Mouse (Mus musculus) limb, embryonic 12.5 days (tissue): ENCODE measurements at regions not wholly inside any gene's neighbourhood (a gene's known extent, or its start where the extent isn't known, plus 50 kb on each side); places are given as distances from the start of the nearest gene placed in this dataset.
A peak's percentile ranks its signal among the peaks of the same experiment; 100 is the strongest.

ENCODE experiments used
- ATAC-seq: fragments of 200-750 bp; cut with Nextera tagmentation; 2 replicates; pipeline ENCODE4 v1.8.0; 2017; ENCODE audit warnings: low read depth, moderate TSS enrichment; ENCODE audit not compliant: insufficient number of reproducible peaks, insufficient read depth, low FRiP score, low TSS enrichment
- H3K27ac ChIP-seq: fragments of 300-500 bp; sonication (generic); 2 replicates; pipeline ENCODE4 v1.5.1; 2016; ENCODE audit warnings: mild to moderate bottlenecking, moderate library complexity
- H3K27me3 ChIP-seq: fragments of 300-500 bp; sonication (generic); 2 replicates; pipeline ENCODE4 v1.6.1; 2016; ENCODE audit warnings: mild to moderate bottlenecking, moderate library complexity
- H3K36me3 ChIP-seq: fragments of 300-500 bp; sonication (generic); 2 replicates; pipeline ENCODE4 v1.6.1; 2016; ENCODE audit warnings: mild to moderate bottlenecking, moderate library complexity
- H3K4me1 ChIP-seq: fragments of 300-500 bp; sonication (generic); replicated peaks from 2 replicates; pipeline ENCODE4 v1.6.1; 2016
- H3K4me2 ChIP-seq: fragments of 300-500 bp; sonication (generic); 2 replicates; pipeline ENCODE4 v1.6.1; 2016; ENCODE audit warnings: mild to moderate bottlenecking, moderate library complexity
- H3K4me3 ChIP-seq: fragments of 300-500 bp; sonication (generic); replicated peaks from 2 replicates; pipeline ENCODE4 v1.5.1; 2016; ENCODE audit warnings: mild to moderate bottlenecking
- H3K9ac ChIP-seq: fragments of 300-500 bp; sonication (generic); replicated peaks from 2 replicates; pipeline ENCODE4 v1.6.1; 2016; ENCODE audit warnings: mild to moderate bottlenecking, moderate library complexity
- H3K9me3 ChIP-seq: fragments of 300-500 bp; sonication (generic); 2 replicates; pipeline ENCODE4 v1.6.1; 2016; ENCODE audit warnings: mild to moderate bottlenecking, moderate library complexity
- WGBS: fragments of 180-500 bp; shearing (Covaris S2); methylation state at CpG from one replicate; pipeline ENCODE4 v1.1.7; 2016; 5-methylcytosine and 5-hydroxymethylcytosine counted together

GRCm38 (mm10) chr3:102311482-102312225, 107.2 kb upstream of the Vangl1 start:
- Histone ChIP-seq H3K9ac (no peak overlapping the region), H3K4me2 (no peak overlapping the region), H3K4me3 (no peak overlapping the region), H3K27ac (no peak overlapping the region), H3K9me3 (no peaks in the 10 kb centered on the region), H3K4me1 (0 out of 2 replicates have a peak, but pooled peaks cover 4% of the 10 kb centered on the region), H3K36me3 (no peaks in the 10 kb centered on the region), H3K27me3 (no peaks in the 10 kb centered on the region)
- WGBS: 71% methylated on average over 15 of the region's 15 CpGs
- no peak for ATAC-seq

DNA sequence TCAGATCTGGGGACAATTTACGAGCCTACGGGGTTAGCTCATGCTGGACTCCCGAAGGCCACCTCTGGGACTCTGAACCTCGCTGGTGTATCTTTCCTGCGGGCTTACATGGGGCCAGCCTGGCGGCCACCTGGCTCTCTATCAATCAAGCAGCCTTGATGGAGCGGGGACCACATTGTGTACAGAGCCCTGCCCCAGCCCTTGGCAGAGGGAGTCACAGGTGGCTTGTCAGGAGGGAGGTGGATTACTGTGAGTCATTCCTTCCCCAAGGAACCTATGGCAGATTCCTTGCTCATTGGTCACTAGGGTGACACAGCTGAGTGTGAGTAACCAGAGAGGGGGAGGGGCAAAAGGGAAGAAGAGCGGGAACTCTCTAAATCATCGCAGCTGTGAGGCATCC, 105.8 kb upstream of the Vangl1 start:
- peak; percentile 26; the same call in 1 of the 2 replicates for ATAC-seq
- Histone ChIP-seq H3K36me3 (no peaks in the 10 kb centered on the region), H3K9me3 (no peaks in the 10 kb centered on the region), H3K4me3 (no peak overlapping the region), H3K27ac (no peak overlapping the region), H3K9ac (no peak overlapping the region), H3K4me2 (no peak overlapping the region), H3K4me1 (0 out of 2 replicates have a peak, but pooled peaks cover 4% of the 10 kb centered on the region), H3K27me3 (no peaks in the 10 kb centered on the region)
- 69% methylated on average over 9 of the region's 9 CpGs for WGBS

DNA sequence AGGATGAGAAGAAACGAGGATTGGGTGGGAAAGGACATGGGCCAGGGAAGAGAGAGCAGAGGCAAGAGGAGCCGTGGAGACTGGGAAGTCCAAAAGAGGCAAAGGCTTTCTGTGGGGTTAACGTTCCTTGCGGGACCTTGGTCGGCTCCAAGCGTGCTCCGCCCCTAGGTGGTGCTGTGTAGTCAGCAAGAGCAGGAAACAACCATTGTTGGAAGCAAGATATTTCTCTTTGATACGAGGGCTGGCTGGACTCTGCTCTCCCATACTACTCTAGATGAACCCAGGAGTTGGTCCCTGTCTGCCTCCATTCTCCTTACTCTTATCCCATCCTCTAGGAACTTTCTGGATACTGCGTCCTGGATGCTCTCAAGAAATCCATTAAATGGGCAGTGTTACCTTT, 105.3 kb upstream of the Vangl1 start:
- H3K9me3 ChIP-seq: no peaks in the 10 kb centered on the region
- H3K4me2 ChIP-seq: no peak overlapping the region
- H3K36me3 ChIP-seq: no peaks in the 10 kb centered on the region
- H3K27me3 ChIP-seq: no peaks in the 10 kb centered on the region
- no peak overlapping the region for H3K4me3 ChIP-seq
- WGBS: 30% methylated on average over 9 of the region's 9 CpGs
- no peak overlapping the region for H3K27ac ChIP-seq
- ATAC-seq: no peak
- no peak overlapping the region for H3K9ac ChIP-seq
- H3K4me1 ChIP-seq: 0 out of 2 replicates have a peak, but pooled peaks cover 4% of the 10 kb centered on the region

- no peak overlapping the region for H3K9ac ChIP-seq
- no peaks in the 10 kb centered on the region for H3K36me3 ChIP-seq
- 65% methylated on average over 1 of the region's 1 CpGs for WGBS
- no peak overlapping the region for H3K4me2 ChIP-seq
- ATAC-seq: no peak
- 0 out of 2 replicates have a peak, but pooled peaks cover 4% of the 10 kb centered on the region for H3K4me1 ChIP-seq
- no peaks in the 10 kb centered on the region for H3K27me3 ChIP-seq
- H3K27ac ChIP-seq: no peak overlapping the region
- no peaks in the 10 kb centered on the region for H3K9me3 ChIP-seq
- no peak overlapping the region for H3K4me3 ChIP-seq
Measured at GRCm38 (mm10) chr3:102307656-102308055, 103.2 kb upstream of the Vangl1 start.

DNA sequence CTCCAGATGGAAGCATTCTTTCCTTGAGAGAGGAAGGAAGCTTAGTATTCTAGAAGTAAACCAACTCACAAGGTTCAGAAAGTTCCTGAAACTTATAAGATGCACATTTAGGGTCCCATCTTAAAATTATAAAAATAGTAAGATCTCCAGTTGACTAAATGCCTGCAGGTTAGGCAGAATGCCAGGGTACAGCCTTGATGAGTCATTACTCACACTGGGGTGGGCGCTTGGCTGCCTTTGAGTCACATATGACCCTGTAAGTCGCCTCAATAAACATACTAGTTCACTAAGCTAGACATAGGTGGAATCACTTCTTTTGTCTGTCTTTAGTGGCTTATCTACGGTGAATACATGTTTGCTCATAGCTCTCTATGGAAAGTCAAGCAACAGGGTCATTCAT, 87.9 kb upstream of the Vangl1 start:
- H3K36me3 ChIP-seq: no peaks in the 10 kb centered on the region
- ATAC-seq: no peak
- H3K27me3 ChIP-seq: no peaks in the 10 kb centered on the region
- no peak overlapping the region for H3K27ac ChIP-seq
- WGBS: 93% methylated on average over 3 of the region's 3 CpGs
- no peak overlapping the region for H3K4me2 ChIP-seq
- no peak overlapping the region for H3K4me3 ChIP-seq
- H3K9me3 ChIP-seq: peaks cover 4% of the 10 kb centered on the region; the same call in 1 of the 2 replicates
- H3K4me1 ChIP-seq: no peaks in the 10 kb centered on the region
- no peak overlapping the region for H3K9ac ChIP-seq

DNA sequence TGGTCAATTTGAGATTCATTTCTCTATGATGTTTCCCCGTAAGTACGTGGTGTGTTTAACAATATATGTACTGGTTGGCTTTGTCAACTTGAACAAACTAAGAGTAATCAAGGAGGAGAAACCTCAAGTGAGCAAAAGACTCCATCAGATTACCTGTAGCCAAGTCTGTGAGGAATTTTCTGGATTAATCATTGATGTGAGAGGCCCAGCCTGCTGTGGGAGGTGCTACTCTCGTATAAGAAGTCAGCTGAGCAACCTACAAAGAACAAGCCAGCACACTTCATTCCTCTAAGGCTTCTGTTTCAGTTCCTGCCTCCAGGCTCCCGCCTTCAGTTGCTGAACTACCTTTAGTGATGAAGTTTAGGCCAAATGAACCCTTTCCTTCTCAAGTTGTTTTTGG, 77.5 kb upstream of the Vangl1 start:
- H3K27me3 ChIP-seq: no peaks in the 10 kb centered on the region
- no peak overlapping the region for H3K27ac ChIP-seq
- H3K4me3 ChIP-seq: no peak overlapping the region
- no peak overlapping the region for H3K4me2 ChIP-seq
- no peaks in the 10 kb centered on the region for H3K4me1 ChIP-seq
- 80% methylated on average over 4 of the region's 4 CpGs for WGBS
- H3K9ac ChIP-seq: no peak overlapping the region
- no peak for ATAC-seq
- no peaks in the 10 kb centered on the region for H3K9me3 ChIP-seq
- no peaks in the 10 kb centered on the region for H3K36me3 ChIP-seq

- WGBS: 56% methylated on average over 2 of the region's 2 CpGs
- H3K9me3 ChIP-seq: no peaks in the 10 kb centered on the region
- no peak overlapping the region for H3K27ac ChIP-seq
- no peaks in the 10 kb centered on the region for H3K36me3 ChIP-seq
- ATAC-seq: no peak
- no peak overlapping the region for H3K9ac ChIP-seq
- no peak overlapping the region for H3K4me2 ChIP-seq
- no peaks in the 10 kb centered on the region for H3K4me1 ChIP-seq
- no peak overlapping the region for H3K4me3 ChIP-seq
- H3K27me3 ChIP-seq: no peaks in the 10 kb centered on the region
Measured at GRCm38 (mm10) chr3:102276758-102277157, 72.3 kb upstream of the Vangl1 start.

DNA sequence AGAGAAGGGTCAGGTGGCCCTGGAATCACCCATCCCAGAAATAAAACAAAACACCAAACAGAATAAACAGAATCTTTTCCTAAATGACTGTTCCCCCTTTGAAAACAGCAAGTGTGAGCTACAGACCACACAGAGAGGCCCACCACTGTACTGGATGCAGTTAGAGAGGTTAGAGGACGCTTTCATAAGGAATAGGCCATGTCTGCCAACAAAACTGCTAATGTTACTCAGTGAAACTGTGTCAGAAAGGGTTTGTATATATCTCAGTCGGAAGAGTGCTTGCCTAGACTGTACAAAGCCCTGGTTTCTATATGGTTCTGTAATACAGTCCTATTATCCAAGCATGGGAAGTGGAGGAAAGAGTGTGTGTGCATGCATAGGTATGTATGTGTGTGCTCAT, 71.8 kb upstream of the Vangl1 start:
- H3K4me1 ChIP-seq: no peaks in the 10 kb centered on the region
- H3K4me2 ChIP-seq: no peak overlapping the region
- no peak overlapping the region for H3K4me3 ChIP-seq
- H3K36me3 ChIP-seq: no peaks in the 10 kb centered on the region
- 80% methylated on average over 2 of the region's 2 CpGs for WGBS
- H3K27me3 ChIP-seq: no peaks in the 10 kb centered on the region
- ATAC-seq: no peak
- H3K9me3 ChIP-seq: no peaks in the 10 kb centered on the region
- H3K27ac ChIP-seq: no peak overlapping the region
- H3K9ac ChIP-seq: no peak overlapping the region

- H3K4me1 ChIP-seq: no peaks in the 10 kb centered on the region
- no peaks in the 10 kb centered on the region for H3K9me3 ChIP-seq
- no peak overlapping the region for H3K9ac ChIP-seq
- no peak for ATAC-seq
- no peak overlapping the region for H3K4me3 ChIP-seq
- WGBS: 76% methylated on average over 7 of the region's 7 CpGs
- H3K27me3 ChIP-seq: no peaks in the 10 kb centered on the region
- no peak overlapping the region for H3K27ac ChIP-seq
- H3K36me3 ChIP-seq: no peaks in the 10 kb centered on the region
- no peak overlapping the region for H3K4me2 ChIP-seq
Measured at GRCm38 (mm10) chr3:102275256-102276022, 70.9 kb upstream of the Vangl1 start.

DNA sequence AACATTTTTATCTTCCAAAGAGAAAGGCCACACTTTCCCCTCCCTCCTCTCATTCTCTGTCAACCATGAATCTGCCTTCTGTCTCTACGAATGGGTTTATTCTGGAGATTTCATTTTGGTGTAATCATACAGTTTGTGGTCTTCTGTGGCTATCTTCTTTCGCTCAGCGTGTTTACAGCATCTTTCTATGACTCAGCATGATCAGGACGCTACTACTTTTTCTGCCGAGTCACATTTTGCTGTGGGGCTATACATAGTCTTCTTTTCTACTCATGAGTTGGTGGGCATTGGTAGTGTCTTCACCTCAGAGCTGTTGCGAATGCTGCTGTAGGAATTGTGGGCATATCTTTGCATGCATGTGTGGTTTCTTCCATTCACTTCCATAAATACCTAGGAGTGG, 66.3 kb upstream of the Vangl1 start:
- Histone ChIP-seq H3K9me3 (no peaks in the 10 kb centered on the region), H3K27ac (no peak overlapping the region), H3K4me3 (no peak overlapping the region), H3K4me1 (peaks cover 20% of the 10 kb centered on the region), H3K4me2 (no peak overlapping the region), H3K36me3 (no peaks in the 10 kb centered on the region), H3K9ac (no peak overlapping the region), H3K27me3 (no peaks in the 10 kb centered on the region)
- no peak for ATAC-seq
- 89% methylated on average over 6 of the region's 6 CpGs for WGBS

- no peak overlapping the region for H3K4me3 ChIP-seq
Measured at GRCm38 (mm10) chr3:102270257-102270656, 65.8 kb upstream of the Vangl1 start.

More at GRCm38 (mm10) chr3:102270257-102270656, 65.8 kb upstream of the Vangl1 start:
- Histone ChIP-seq H3K9ac (no peak overlapping the region), H3K4me1 (peaks cover 25% of the 10 kb centered on the region), H3K36me3 (no peaks in the 10 kb centered on the region), H3K4me2 (no peak overlapping the region), H3K9me3 (no peaks in the 10 kb centered on the region), H3K27me3 (no peaks in the 10 kb centered on the region), H3K27ac (no peak overlapping the region)
- no peak for ATAC-seq
- 39% methylated on average over 6 of the region's 6 CpGs for WGBS
